Mouse (Mus musculus): ENCODE data around the gene Sst. TPM values are rescaled to one million over a fixed set of nuclear protein-coding genes. Genes with fewer than 3 reads are reported as not detected.

Sst gene
- total and polyA plus RNA-seq, 3 experiments, result not detected

GRCm38 (mm10) chr16:23922906-23923305 lies 32.1 kb upstream of the Sst start:
- no peaks in the 10 kb centered on the region for H3K9me3 ChIP-seq (replicated peaks; ENCODE audit: insufficient read depth, low read length)
- H3K27ac ChIP-seq (ENCODE audit: control insufficient read depth, low read depth, low read length), result no peak overlapping the region
- no peaks in the 10 kb centered on the region for H3K27me3 ChIP-seq (ENCODE audit: control insufficient read depth in 1 of 2, insufficient read depth in 2 of 2, low read length in 2 of 2)
- no peak overlapping the region for H3K4me3 ChIP-seq (ENCODE audit: control insufficient read depth in 1 of 2, insufficient read depth in 1 of 2, low read depth in 2 of 2, low read length in 2 of 2)
- no peaks in the 10 kb centered on the region for H3K4me1 ChIP-seq (ENCODE audit: control insufficient read depth in 1 of 2, insufficient read depth in 2 of 2, low read length in 2 of 2)
- H3K36me3 ChIP-seq (ENCODE audit: control insufficient read depth in 1 of 2, insufficient read depth in 2 of 2, low read length in 2 of 2), result no peaks in the 10 kb centered on the region
- no peak for DNase-seq (ENCODE audit: low read depth, low spot score)
- no peaks in the 10 kb centered on the region for H3K79me2 ChIP-seq (ENCODE audit: control insufficient read depth, insufficient read depth, low read length, poor library complexity)
- no peak overlapping the region for H3K9ac ChIP-seq (ENCODE audit: control insufficient read depth, low read depth, low read length, poor library complexity, severe bottlenecking)
- TF ChIP-seq KAT2A (conservative IDR thresholded peaks at IDR 0.05; ENCODE audit: low read depth, low read length) (no peak), SMC3 (IDR thresholded peaks at IDR 0.05; ENCODE audit: low read depth, low read length) (no peak), RAD21 (IDR thresholded peaks at IDR 0.05; ENCODE audit: low read depth, low read length) (no peak), TAL1 (IDR thresholded peaks at IDR 0.05; ENCODE audit: low read length) (no peak), POLR2A (IDR thresholded peaks at IDR 0.05; ENCODE audit: control insufficient read depth in 1 of 2, insufficient read depth in 1 of 2, low read depth in 1 of 2, low read length in 2 of 2, poor library complexity in 1 of 2) (no peak)

- no peaks in the 10 kb centered on the region for H3K79me2 ChIP-seq (ENCODE audit: control insufficient read depth, insufficient read depth, low read length, poor library complexity)
- H3K27ac ChIP-seq (ENCODE audit: control insufficient read depth, low read depth, low read length), result no peak overlapping the region
- no peaks in the 10 kb centered on the region for H3K36me3 ChIP-seq (ENCODE audit: control insufficient read depth in 1 of 2, insufficient read depth in 2 of 2, low read length in 2 of 2)
- DNase-seq (ENCODE audit: low read depth, low spot score), result no peak
- TF ChIP-seq SIN3A (IDR thresholded peaks at IDR 0.05; ENCODE audit: low read length) (no peak), ETS1 (IDR thresholded peaks at IDR 0.05; ENCODE audit: low read depth, low read length) (no peak), CHD2 (IDR thresholded peaks at IDR 0.05; ENCODE audit: low read length) (no peak), GATA1 (IDR thresholded peaks at IDR 0.05; ENCODE audit: low read depth, low read length) (no peak), NRF1 (IDR thresholded peaks at IDR 0.05; ENCODE audit: insufficient read depth, low read depth, low read length, poor library complexity, severe bottlenecking) (no peak), RAD21 (IDR thresholded peaks at IDR 0.05; ENCODE audit: low read depth, low read length) (no peak), EP300 (IDR thresholded peaks at IDR 0.05; ENCODE audit: low read depth in 1 of 2, low read length in 2 of 2) (no peak), SMC3 (IDR thresholded peaks at IDR 0.05; ENCODE audit: low read depth, low read length) (no peak), MYB (IDR thresholded peaks at IDR 0.05; ENCODE audit: low read depth, low read length) (no peak), ZNF384 (IDR thresholded peaks at IDR 0.05; ENCODE audit: low read depth, low read length) (no peak)
- no peak overlapping the region for H3K4me3 ChIP-seq (ENCODE audit: control insufficient read depth in 1 of 2, insufficient read depth in 1 of 2, low read depth in 2 of 2, low read length in 2 of 2)
- no peaks in the 10 kb centered on the region for H3K4me1 ChIP-seq (ENCODE audit: control insufficient read depth in 1 of 2, insufficient read depth in 2 of 2, low read length in 2 of 2)
- H3K9ac ChIP-seq (ENCODE audit: control insufficient read depth, low read depth, low read length, poor library complexity, severe bottlenecking), result no peak overlapping the region
- H3K9me3 ChIP-seq (replicated peaks; ENCODE audit: insufficient read depth, low read length), result no peaks in the 10 kb centered on the region
- H3K27me3 ChIP-seq (ENCODE audit: control insufficient read depth in 1 of 2, insufficient read depth in 2 of 2, low read length in 2 of 2), result no peaks in the 10 kb centered on the region
Observed at GRCm38 (mm10) chr16:23921697-23922096, 30.9 kb upstream of the Sst start.

GRCm38 (mm10) chr16:23919418-23919817 lies 28.7 kb upstream of the Sst start:
- Histone ChIP-seq H3K4me1 (ENCODE audit: control insufficient read depth in 1 of 2, insufficient read depth in 2 of 2, low read length in 2 of 2) (no peaks in the 10 kb centered on the region), H3K9ac (ENCODE audit: control insufficient read depth, low read depth, low read length, poor library complexity, severe bottlenecking) (no peak overlapping the region), H3K4me3 (ENCODE audit: control insufficient read depth in 1 of 2, insufficient read depth in 1 of 2, low read depth in 2 of 2, low read length in 2 of 2) (no peak overlapping the region), H3K27ac (ENCODE audit: control insufficient read depth, low read depth, low read length) (no peak overlapping the region), H3K27me3 (ENCODE audit: control insufficient read depth in 1 of 2, insufficient read depth in 2 of 2, low read length in 2 of 2) (no peaks in the 10 kb centered on the region), H3K36me3 (ENCODE audit: control insufficient read depth in 1 of 2, insufficient read depth in 2 of 2, low read length in 2 of 2) (no peaks in the 10 kb centered on the region), H3K79me2 (ENCODE audit: control insufficient read depth, insufficient read depth, low read length, poor library complexity) (no peaks in the 10 kb centered on the region), H3K9me3 (replicated peaks; ENCODE audit: insufficient read depth, low read length) (no peaks in the 10 kb centered on the region)
- TF ChIP-seq RAD21 (IDR thresholded peaks at IDR 0.05; ENCODE audit: low read depth, low read length) (no peak), MXI1 (IDR thresholded peaks at IDR 0.05; ENCODE audit: low read depth, low read length) (no peak), ELF1 (IDR thresholded peaks at IDR 0.05; ENCODE audit: low read depth, low read length) (no peak), KAT2A (conservative IDR thresholded peaks at IDR 0.05; ENCODE audit: low read depth, low read length) (no peak), GATA1 (IDR thresholded peaks at IDR 0.05; ENCODE audit: low read depth, low read length) (no peak), TBP (IDR thresholded peaks at IDR 0.05; ENCODE audit: low read depth, low read length) (no peak), ZMIZ1 (IDR thresholded peaks at IDR 0.05; ENCODE audit: low read depth, low read length) (no peak), CHD1 (IDR thresholded peaks at IDR 0.05; ENCODE audit: low read depth, low read length) (no peak), UBTF (IDR thresholded peaks at IDR 0.05; ENCODE audit: borderline replicate concordance, insufficient read depth, low read depth, low read length) (no peak), MAX (IDR thresholded peaks at IDR 0.05; ENCODE audit: low read length) (no peak), GABPA (IDR thresholded peaks at IDR 0.05; ENCODE audit: low read depth, low read length) (no peak), POLR2A (IDR thresholded peaks at IDR 0.05; ENCODE audit: control insufficient read depth in 1 of 2, insufficient read depth in 1 of 2, low read depth in 1 of 2, low read length in 2 of 2, poor library complexity in 1 of 2) (no peak)
- DNase-seq (ENCODE audit: low read depth, low spot score), result no peak
